Mouse (Mus musculus): ENCODE data around the gene Map7d2. TPM values are rescaled to one million over a fixed set of nuclear protein-coding genes. Genes with fewer than 3 reads are reported as not detected.

Gene Map7d2
- 12.1 TPM for polyA plus RNA-seq (2014; fragmentation: Illumina TruSeq; extraction: RNeasy Lipid Tissue Mini Kit (QIAGEN cat#74804); ENCODE audit: low read depth, low replicate concordance)

DNA sequence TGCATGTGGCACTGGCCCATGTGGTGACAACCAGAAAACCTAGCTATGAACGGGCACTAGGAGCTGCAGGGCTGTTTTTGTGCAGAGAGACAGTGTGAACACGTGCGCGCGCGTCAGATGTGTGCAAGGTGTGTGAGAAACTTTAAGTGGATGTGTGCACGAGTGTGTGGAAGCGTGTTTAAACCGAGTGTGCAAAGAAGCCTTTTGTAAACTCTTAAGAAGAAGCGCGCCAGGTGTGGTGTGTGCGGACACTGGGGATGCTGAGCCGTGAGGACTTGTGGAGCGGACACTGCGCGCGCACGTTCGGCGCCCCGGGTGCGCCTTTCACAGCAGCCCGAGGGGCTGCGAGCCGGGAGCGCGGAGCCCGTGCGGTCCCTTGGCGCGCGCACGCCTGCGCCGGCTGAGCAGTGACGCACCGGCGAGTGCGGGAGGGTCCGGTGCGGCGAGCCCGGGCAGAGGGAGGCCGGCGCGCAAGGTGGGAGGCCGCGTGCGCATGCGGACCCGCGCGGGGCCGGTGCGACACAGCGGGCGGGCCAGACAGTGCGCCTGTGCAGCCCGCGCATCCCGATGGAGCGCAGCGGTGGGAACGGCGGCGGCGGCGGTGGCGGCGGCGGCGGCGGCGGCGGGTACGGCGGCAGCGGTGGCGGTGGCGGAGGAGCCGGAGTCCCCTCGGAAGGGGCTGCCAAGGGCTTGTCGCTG, at the start of gene Map7d2:
Gene Map7d2 (plus strand): TSS at position 443 of the 699 bp plus-strand sequence.

DNA sequence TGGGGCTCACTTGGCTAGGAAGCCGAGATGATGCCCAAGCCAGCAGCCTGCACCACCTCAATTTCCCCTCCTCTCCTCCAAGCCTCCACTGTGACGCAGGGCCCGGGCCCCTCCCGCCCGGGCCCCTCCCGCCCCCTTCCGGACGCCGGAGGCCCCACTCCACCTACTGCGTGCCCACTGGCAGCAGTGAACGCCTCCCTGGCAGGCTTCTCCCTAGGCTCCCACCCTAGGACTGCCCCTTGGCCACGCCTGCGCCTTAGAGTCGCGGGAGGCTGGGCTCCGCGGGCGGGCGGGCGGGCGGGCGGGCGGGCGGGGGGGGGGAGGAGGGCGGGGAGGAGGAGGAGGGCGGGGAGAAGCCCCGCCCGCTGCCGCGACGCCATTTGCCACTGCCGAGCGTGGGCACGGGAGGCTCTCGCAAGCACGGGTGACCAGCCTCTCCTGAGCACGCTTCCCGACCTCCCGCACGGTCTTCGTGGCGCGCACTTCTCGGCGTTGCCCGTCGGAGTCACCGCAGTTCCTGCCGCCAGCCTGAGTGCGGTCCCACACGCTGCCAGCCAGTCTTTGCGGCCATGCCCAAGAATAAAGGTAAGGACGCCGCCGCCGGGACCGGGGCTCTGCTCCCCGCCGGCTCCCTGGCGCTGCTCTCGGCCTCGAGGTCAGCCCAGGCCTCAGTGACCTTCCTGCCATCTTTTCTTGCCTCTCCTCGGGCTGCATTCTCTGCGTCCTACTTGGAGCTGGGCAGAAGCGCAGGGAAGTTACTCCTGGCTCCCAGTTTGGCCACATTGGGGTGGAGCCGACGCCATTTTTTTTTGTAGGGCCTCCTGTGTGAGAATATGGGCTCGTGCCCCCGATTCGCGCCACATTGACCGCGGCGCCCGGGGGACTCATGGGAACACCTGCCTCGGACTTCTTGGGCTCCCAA, 42.3 kb upstream of the Map7d2 start, which contains the start of gene Eif1ax:
Gene Eif1ax (plus strand): TSS at position 348 of the 922 bp plus-strand sequence.

DNA sequence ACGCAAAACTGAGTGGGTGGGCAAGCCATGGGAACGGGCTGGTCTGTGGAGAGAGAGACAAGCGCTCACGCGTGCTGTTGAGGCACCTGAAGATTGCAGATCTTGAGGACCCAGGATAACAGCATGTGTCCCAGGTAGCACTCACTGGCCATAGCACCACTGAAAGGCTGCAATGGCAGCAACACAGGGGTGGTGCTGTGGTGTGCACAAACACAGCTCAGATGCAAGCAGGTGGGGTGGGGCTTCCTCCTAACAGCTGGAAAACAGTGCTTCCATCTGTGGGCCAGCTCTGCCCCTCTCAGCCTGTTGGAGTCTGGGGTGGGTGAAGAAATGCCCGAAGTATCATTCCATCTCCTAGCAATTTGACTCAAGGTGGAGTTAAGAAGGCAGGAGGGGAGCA, 112.0 kb downstream of the Map7d2 start, which contains the start of gene Bclaf3:
Gene Bclaf3 (plus strand): TSS at position 301 of the 400 bp plus-strand sequence.

Other genes starting within 250 kb of the Map7d2 start
- gene Rps6ka3, start 204.3 kb upstream of the Map7d2 start, polyA plus RNA-seq (2014; fragmentation: Illumina TruSeq; extraction: RNeasy Lipid Tissue Mini Kit (QIAGEN cat#74804); ENCODE audit: low read depth, low replicate concordance): 47.8 TPM
- 99.7 TPM for gene Eif1ax, start 42.4 kb upstream of the Map7d2 start, polyA plus RNA-seq (2014; fragmentation: Illumina TruSeq; extraction: RNeasy Lipid Tissue Mini Kit (QIAGEN cat#74804); ENCODE audit: low read depth, low replicate concordance)
- gene Bclaf3, start 112.1 kb downstream of the Map7d2 start, polyA plus RNA-seq (2014; fragmentation: Illumina TruSeq; extraction: RNeasy Lipid Tissue Mini Kit (QIAGEN cat#74804); ENCODE audit: low read depth, low replicate concordance): 10.4 TPM
- 14.7 TPM for gene Sh3kbp1, start 212.7 kb downstream of the Map7d2 start, polyA plus RNA-seq (2014; fragmentation: Illumina TruSeq; extraction: RNeasy Lipid Tissue Mini Kit (QIAGEN cat#74804); ENCODE audit: low read depth, low replicate concordance)

Data from adipose tissue, adult 10 weeks (tissue).